Mouse (Mus musculus): ENCODE measurements around the gene Lhx1. TPM values are rescaled to one million over a fixed set of nuclear protein-coding genes. Genes with fewer than 3 reads are reported as not detected.

The Lhx1 gene
- polyA plus RNA-seq, 1 experiment from 2014 or later = 54.5 TPM

DNA sequence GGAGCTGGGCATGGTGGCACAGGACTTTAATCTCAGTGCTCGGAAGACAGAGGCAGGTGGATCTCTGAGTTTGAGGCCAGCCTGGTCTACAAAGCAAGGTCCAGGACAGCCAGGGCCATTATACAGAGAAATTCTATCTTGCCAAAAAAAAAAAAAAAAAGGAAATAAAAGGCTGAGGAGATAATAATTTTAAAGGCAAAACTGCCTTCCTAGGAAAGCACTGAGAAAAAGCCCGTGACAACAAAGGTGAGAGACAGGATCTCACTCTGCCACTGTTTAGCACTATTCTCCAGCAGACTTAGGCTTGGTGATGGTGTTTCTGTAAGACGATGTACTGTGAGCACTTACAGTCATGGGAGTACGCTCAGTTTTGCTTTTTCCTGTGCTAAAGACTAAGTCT lies 49.3 kb downstream of the Lhx1 start:
- WGBS = 93% methylated on average over 4 of the region's 4 CpGs
- Histone ChIP-seq H3K4me3 (no peak overlapping the region), H3K27ac (replicated peaks) (no peak overlapping the region), H3K9me3 (no peaks in the 10 kb centered on the region), H3K36me3 (0 out of 2 replicates have a peak, but pooled peaks cover 4% of the 10 kb centered on the region), H3K4me1 (replicated peaks) (peaks cover 8% of the 10 kb centered on the region; the same call in 1 of the 2 replicates), H3K4me2 (no peak overlapping the region), H3K27me3 (no peaks in the 10 kb centered on the region), H3K9ac (no peak overlapping the region)
- ATAC-seq (ENCODE audit: low FRiP score, low read depth) = no peak

DNA sequence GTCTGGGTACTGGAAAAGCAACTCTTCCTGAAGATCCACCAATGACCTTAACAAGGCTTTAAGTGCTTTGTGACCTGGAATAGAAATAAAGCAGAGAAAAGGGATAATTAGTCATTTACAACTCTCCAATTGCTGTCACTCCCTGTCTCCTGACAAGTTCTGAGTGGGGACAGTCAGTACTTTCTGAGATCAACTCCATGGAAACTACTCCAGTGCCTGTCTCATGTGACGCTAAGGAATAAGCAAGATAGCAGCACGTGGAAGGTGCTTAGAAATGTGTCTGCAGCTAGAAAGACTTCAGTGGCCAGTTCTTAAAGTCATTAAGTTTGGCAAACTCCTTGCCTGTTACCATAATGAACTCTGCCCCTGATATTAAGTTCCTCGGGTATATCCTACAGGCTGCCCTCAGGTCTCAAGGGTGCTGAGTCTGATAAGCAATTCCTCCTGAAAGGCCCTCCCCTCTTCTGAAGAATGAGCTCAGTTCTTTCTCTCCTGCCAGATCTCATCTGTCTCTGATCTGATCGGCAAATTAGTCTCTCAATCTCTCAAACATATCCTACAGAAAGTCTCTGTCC lies 52.2 kb downstream of the Lhx1 start:
- Histone ChIP-seq H3K27me3 (no peaks in the 10 kb centered on the region), H3K4me1 (replicated peaks) (no peaks in the 10 kb centered on the region), H3K27ac (replicated peaks) (no peak overlapping the region), H3K36me3 (peaks cover 11% of the 10 kb centered on the region; the same call in 1 of the 2 replicates), H3K4me3 (no peak overlapping the region), H3K4me2 (no peak overlapping the region), H3K9me3 (no peaks in the 10 kb centered on the region), H3K9ac (no peak overlapping the region)
- ATAC-seq (ENCODE audit: low FRiP score, low read depth) = no peak
- 85% methylated on average over 4 of the region's 4 CpGs for WGBS

Other genes with a start within 250 kb of the Lhx1 start
- gene Aatf, start 12.0 kb downstream of the Lhx1 start, polyA plus RNA-seq (2015; fragmentation: Nextera tagmentation; extraction: Ambion mirVana) = 50.8 and 53.3 TPM in 2 replicates